Mouse (Mus musculus): ENCODE measurements around the gene Sim1. TPM values are rescaled to one million over a fixed set of nuclear protein-coding genes. Genes with fewer than 3 reads are reported as not detected.

The Sim1 gene
- polyA plus RNA-seq, 1 experiment from 2014 or later, result not detected

DNA sequence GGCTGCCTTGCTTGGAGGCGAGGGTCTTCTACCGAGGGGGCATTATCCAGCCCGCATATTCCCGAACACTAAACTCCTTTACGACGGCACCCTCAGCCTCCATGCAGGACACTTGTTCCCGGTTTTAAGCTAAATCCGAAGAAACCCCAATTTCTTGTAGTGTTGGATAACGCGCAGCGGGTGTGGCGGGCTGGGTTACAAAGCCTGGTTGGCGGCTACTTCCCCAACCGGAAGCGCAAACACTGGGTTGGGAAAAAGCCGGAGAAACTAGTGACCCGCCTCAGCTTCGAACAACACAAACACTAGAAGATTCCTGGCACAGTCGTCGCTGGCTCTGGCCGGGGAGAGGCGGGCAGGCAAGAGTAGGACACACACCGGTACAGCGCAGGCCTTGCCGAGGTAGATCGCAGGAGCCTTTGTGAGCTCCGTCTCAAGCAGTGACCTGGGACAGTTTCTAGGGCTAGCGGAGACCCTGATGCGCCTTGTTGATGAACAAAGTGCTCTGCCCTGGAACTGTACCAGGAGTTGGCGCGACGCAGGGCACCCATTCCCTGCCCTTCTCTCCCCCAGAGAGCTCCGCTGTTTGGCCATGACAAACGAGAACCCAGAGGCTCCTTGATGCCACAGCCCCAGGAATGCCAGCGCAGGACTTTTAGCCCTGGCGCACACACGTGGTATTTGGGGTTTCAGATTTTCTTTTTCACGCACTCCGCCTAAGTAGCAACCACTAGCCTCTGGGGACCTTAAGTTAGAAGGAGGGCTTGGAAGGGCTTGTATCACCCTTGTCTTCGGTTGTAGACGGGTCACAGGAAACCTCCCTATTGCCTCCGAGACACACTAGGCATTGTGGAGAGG is 6.4 kb downstream of the Sim1 start:
- H3K9me3 ChIP-seq (ENCODE audit: low read length), result no peaks in the 10 kb centered on the region
- H3K9ac ChIP-seq (replicated peaks), result no peak overlapping the region

DNA sequence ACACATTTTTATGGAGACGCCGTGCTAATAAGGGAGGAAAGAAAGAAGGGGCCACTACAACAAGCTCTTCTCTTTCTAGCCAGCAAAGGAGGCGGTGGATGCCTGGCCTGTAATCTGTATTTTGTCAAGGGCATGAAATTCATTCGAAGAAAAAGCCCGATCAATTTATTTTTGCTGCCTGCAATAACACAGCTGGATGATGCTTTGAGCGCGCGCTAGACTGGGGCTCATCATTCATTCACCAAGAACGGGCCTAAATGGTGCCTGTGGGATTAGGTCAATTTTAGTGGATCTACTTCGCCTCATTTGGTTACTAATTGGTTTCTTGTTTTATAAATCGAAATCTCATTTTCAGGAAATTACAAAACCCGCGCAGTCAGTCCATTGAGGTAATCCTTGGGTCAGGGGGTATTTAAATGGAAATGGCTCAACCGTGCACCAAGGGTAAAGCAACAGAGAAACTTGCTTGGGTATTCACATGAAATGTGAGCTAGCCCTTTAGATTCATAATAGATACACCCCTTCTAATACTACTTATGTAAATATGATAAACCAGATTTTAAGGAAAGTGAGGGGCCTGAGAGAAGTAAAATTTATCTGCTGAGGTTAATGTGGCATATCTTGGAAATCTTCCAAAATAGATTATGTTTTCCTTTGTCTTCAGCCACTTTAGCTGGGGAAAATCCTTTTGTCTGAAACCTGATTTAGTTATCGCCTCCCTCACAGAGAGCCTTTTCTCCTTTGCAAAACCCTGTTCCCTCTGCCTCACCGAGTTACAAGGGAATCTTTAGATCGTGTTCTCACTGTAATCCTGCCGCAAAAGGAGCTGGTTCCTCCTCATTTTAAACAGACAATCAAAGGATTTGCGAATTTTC is 7.3 kb downstream of the Sim1 start:
- 4% methylated on average over 19 of the region's 19 CpGs for WGBS (ENCODE audit: insufficient replicate concordance)
- H3K27me3 ChIP-seq (ENCODE audit: insufficient read depth, low read length), result peaks cover 90% of the 10 kb centered on the region
- no peak overlapping the region for H3K4me2 ChIP-seq (ENCODE audit: low read depth, low read length)
- no peaks in the 10 kb centered on the region for H3K9me3 ChIP-seq (ENCODE audit: low read length)
- H3K4me3 ChIP-seq (ENCODE audit: low read depth, low read length), result no peak overlapping the region
- H3K27ac ChIP-seq (ENCODE audit: low read depth), result no peak overlapping the region
- ATAC-seq (no peak), DNase-seq (no peak)
- peaks cover 3% of the 10 kb centered on the region; the same call in 1 of the 2 replicates for H3K4me1 ChIP-seq (ENCODE audit: insufficient read depth)
- TF ChIP-seq EP300 (IDR thresholded peaks at IDR 0.05; ENCODE audit: low read depth) (no peak), CTCF (IDR thresholded peaks at IDR 0.05; ENCODE audit: low read depth) (no peak)
- H3K9ac ChIP-seq (replicated peaks), result no peak overlapping the region
- no peaks in the 10 kb centered on the region for H3K36me3 ChIP-seq (replicated peaks; ENCODE audit: insufficient read depth, low read length)

More for the DNA sequence above, 6.4 kb downstream of the Sim1 start:
- Histone ChIP-seq H3K4me1 (ENCODE audit: insufficient read depth) (peaks cover 3% of the 10 kb centered on the region; the same call in 1 of the 2 replicates), H3K36me3 (replicated peaks; ENCODE audit: insufficient read depth, low read length) (no peaks in the 10 kb centered on the region), H3K4me2 (ENCODE audit: low read depth, low read length) (no peak overlapping the region), H3K27ac (ENCODE audit: low read depth) (no peak overlapping the region), H3K27me3 (ENCODE audit: insufficient read depth, low read length) (peaks cover 94% of the 10 kb centered on the region), H3K4me3 (ENCODE audit: low read depth, low read length) (no peak overlapping the region)
- DNase-seq (no peak), ATAC-seq (no peak)
- TF ChIP-seq EP300 (IDR thresholded peaks at IDR 0.05; ENCODE audit: low read depth) (no peak), CTCF (IDR thresholded peaks at IDR 0.05; ENCODE audit: low read depth) (no peak)
- WGBS (ENCODE audit: insufficient replicate concordance), result 2% methylated on average over 42 of the region's 42 CpGs

DNA sequence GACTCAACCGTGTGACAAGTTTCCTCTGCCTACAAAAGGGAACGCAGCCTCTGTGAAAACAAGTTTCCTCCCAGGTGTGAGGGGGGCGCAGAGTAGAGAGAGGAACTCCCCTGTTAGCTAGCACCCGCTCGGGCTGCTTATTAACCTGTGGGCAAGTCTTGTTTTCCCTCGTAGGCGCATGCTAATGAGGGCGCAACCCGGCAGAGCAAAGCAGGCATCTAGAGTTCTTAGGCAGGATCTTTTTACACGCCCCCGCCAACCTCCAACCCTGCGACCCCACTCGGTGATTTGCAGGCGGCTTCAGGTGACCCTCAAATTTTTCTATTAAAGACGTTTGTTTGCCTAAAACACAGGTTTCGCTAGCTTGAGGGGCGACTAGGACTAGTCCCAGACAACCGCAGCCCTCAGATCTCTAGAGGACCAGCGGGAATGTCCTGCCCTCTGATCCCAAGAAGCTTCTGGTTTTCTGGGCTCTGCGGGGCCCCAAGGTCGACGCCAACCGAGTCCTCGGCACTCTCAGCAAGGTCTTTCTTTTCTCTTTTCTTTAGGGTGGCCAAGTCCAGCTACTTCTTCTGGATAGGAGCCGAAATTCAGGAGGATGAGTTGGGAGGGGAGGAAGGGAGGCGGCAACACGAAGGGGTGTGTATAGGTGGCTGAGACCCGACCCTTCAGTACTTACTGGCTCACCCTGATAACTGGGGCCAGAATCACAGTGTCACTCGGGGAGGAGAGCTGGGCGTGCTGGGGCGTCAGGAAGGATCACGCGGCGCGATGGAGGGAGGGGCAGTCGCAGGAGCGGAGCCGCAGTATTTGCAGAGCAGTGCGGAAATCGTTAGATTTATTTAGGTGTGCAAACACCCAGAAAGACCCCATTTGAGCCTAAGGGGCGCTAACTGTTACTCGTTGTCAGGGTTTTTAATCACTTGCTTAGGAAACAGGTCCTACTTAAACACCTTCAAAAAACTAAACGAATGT is 8.5 kb downstream of the Sim1 start:
- Histone ChIP-seq H3K4me1 (ENCODE audit: insufficient read depth) (peaks cover 3% of the 10 kb centered on the region; the same call in 1 of the 2 replicates), H3K4me3 (ENCODE audit: low read depth, low read length) (peak overlapping the region; percentile 19)
- ATAC-seq, result no peak

DNA sequence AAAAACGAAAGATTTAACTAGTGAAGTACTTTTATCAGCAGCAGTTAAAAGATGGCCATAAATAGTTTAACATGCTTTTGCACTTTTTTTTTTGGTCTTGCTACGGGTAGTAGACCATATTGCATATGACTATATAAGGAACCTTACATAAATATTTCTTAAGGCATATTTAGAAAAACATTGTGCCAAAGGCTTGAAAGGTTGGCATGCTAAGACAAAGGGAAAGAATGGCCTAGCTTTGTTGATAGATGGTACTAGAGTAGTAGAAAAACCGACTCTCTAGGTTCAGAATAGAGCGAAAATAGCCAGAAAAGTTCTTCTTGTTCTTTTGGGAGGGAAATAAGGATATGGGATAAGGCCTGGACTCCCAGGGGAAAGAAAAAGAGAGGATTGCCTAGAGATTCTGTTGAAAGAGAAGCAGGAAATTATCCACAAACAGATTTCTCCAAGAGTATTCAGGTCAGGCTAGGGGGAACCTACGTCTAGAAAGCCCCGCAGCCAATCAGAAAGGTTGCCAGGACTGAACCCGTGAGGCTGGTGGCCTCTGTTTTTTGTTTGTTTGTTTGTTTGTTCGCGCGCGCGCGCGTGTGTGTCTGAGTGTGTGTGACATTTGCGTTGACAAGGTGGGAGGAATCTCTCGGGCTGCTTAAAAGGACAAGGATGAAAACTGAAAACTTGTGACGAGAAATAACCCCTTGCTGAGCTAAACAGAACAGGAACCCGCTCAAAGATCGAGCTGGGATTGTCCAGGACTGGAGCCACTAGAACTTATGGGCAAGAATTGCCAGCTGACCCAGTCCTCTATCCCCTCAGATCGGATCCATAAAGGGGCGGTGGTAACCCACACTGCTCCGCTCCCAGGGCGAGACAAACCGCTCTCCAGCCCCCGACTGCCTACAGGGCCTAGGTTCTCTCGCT is 9.6 kb downstream of the Sim1 start:
- WGBS (ENCODE audit: insufficient replicate concordance), result 5% methylated on average over 26 of the region's 26 CpGs
- H3K27me3 ChIP-seq (ENCODE audit: insufficient read depth, low read length), result peaks cover 92% of the 10 kb centered on the region
- no peak overlapping the region for H3K9ac ChIP-seq (replicated peaks)
- DNase-seq, result no peak
- ATAC-seq, result no peak
- no peaks in the 10 kb centered on the region for H3K36me3 ChIP-seq (replicated peaks; ENCODE audit: insufficient read depth, low read length)
- no peak overlapping the region for H3K4me2 ChIP-seq (ENCODE audit: low read depth, low read length)
- TF ChIP-seq EP300 (IDR thresholded peaks at IDR 0.05; ENCODE audit: low read depth) (no peak), CTCF (IDR thresholded peaks at IDR 0.05; ENCODE audit: low read depth) (no peak)
- H3K4me1 ChIP-seq (ENCODE audit: insufficient read depth), result peaks cover 3% of the 10 kb centered on the region; the same call in 1 of the 2 replicates
- H3K27ac ChIP-seq (ENCODE audit: low read depth), result no peak overlapping the region
- no peaks in the 10 kb centered on the region for H3K9me3 ChIP-seq (ENCODE audit: low read length)
- H3K4me3 ChIP-seq (ENCODE audit: low read depth, low read length), result no peak overlapping the region

More for the DNA sequence above, 8.5 kb downstream of the Sim1 start:
- no peaks in the 10 kb centered on the region for H3K9me3 ChIP-seq (ENCODE audit: low read length)
- no peak overlapping the region for H3K27ac ChIP-seq (ENCODE audit: low read depth)
- H3K4me2 ChIP-seq (ENCODE audit: low read depth, low read length), result peak overlapping the region; percentile 30; the same call in 1 of the 2 replicates
- DNase-seq, result no peak
- no peaks in the 10 kb centered on the region for H3K36me3 ChIP-seq (replicated peaks; ENCODE audit: insufficient read depth, low read length)
- no peak overlapping the region for H3K9ac ChIP-seq (replicated peaks)
- peaks cover 91% of the 10 kb centered on the region for H3K27me3 ChIP-seq (ENCODE audit: insufficient read depth, low read length)
- TF ChIP-seq CTCF (IDR thresholded peaks at IDR 0.05; ENCODE audit: low read depth) (no peak), EP300 (IDR thresholded peaks at IDR 0.05; ENCODE audit: low read depth) (no peak)
- 2% methylated on average over 43 of the region's 43 CpGs for WGBS (ENCODE audit: insufficient replicate concordance)

All from liver, postnatal 0 days (tissue).